Mouse (Mus musculus): ENCODE data around the gene Atf7.

DNA sequence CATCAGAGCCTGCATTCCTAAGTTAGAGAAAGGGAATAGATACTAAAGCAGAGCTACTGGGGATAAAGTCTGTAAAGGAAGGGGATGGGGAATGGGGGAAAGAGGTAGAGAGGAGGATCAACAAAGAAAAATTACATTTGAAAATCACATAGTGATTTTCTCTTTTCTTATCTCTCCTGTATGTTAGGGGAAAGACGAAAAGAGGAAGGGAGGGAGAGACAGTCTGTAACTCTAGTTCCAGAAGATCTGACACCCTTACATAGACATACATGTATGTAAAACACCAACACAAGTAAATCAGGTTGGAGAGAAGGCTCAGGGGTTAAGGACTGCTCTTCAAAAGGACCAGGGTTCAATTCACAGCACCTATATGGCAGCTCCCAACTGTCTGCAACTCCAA, 44.1 kb downstream of the Atf7 start:
- TF ChIP-seq CTCF (IDR thresholded peaks at IDR 0.05): no peak
- TF ChIP-seq EP300 (IDR thresholded peaks at IDR 0.05): no peak
